Mouse (Mus musculus) inflammation-experienced regulatory T-cells, adult 6 months (primary cell): ENCODE results near the gene Ptchd1. TPM values are rescaled to one million over a fixed set of nuclear protein-coding genes. Genes with fewer than 3 reads are reported as not detected.

Source experiments
- ATAC-seq: one replicate; pipeline ENCODE4 v1.8.0; 2017
- polyA plus RNA-seq, 3 experiments: library from polyadenylated mRNA; unstranded; fragments of 100-300 nt; shearing (Covaris generic); gene quantifications; one replicate each; pipeline ENCODE4 v1.2.1; 2017

The Ptchd1 gene
- not detected for polyA plus RNA-seq

DNA sequence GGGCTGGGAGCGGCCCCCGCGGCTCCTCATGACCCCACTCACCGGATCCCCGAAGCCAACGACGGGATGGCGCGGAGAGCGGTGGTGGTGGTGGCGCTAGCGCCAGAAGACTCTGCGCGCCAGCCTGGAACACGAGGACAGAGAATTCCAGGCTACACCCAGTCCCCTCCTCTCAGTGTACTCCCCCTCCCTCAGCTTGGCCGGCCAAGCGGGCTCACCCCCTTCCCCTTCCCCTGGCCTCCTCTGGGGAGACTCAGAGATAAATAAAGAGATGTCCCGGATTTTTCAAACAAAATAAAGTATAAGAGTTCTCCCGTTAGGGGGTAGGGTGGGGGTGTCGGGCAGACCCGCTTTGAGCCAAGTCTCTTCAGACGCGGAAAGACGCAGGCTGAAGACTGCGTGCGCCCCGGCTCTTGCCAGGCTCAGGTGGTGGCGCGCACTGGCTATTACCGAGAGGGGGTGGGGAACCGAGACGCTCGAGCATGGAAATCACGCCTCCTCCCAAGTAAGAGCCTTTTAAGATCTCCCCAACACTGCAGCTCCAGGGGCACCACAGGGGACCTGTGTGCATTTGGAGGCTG lies at the start of gene Ptchd1:
TSS of gene Ptchd1 (minus strand) at position 114 of the 581 bp plus-strand sequence.
- ATAC-seq = no peak

- ATAC-seq = no peak
These were observed 34.4 kb upstream of the Ptchd1 start for GRCm38 (mm10) chrX:155657971-155658370.

DNA sequence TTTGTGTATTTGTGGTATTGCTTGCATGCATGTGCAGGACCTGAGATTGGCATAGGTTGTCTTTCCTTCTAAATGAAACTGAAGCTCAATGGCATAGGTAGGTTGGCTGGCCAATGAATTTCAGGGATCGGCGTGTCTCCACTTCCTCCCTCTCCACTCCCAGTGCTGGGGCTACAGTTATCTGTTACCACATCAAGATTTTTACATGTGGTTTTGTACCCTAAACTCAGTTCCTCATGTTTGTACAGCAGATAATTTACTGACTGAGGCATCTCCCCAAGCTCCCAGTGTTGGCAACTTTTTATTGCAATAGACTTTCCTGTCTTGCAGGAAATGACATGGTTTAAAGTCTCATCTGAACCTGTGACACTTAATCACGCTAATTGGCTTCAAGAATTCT lies 22.4 kb upstream of the Ptchd1 start:
- no peak for ATAC-seq

DNA sequence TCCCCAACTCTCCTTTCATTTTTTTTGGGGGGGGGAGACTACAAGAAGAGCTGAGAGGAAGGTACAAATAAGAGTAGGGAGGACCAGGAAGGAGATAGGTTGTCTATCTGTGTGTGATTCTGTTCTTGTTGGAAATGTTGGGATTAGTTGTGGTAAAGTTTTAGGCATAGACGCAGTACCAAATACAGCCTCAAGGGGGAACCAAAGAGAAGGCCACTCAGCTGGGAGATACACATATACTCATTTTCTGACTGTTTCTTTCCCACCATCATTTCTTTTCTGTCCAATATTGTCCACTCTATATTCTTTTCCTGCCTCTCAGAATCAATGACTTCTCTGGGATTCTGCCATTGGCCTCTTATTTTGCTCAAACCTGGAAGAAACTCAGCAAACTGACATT lies 20.4 kb upstream of the Ptchd1 start:
- ATAC-seq = no peak

GRCm38 (mm10) chrX:155625671-155626196 lies 2.1 kb upstream of the Ptchd1 start:
- no peak for ATAC-seq

DNA sequence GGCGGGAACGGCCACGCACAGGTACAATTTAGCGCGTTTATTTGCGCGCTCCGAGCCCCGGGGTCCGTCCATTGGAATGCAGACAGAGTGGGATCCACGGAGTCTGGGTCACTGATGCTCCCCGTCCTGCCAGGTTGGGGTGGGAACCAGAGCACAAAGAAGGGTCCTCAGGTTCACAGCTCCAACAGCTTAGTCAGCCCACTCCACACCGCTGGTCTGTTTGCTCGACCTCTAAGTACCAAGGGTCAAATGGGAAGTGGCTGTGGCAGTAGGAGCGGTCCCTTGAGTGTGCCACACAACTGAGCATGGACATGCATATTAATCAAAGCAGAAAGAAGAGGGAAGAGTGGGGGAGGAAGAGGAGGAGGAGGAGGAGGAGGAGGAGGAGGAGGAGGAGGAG lies 1.3 kb upstream of the Ptchd1 start:
- ATAC-seq = no peak

GRCm38 (mm10) chrX:155624341-155624841 lies 777 bp upstream of the Ptchd1 start, which contains the start of gene Gm15155:
Gene Gm15155, plus strand, starts transcription at chrX:155624741.
- no peak for ATAC-seq

GRCm38 (mm10) chrX:155622961-155623599 lies 534 bp downstream of the Ptchd1 start:
- no peak for ATAC-seq

- ATAC-seq = no peak
These were observed 1.1 kb downstream of the Ptchd1 start for GRCm38 (mm10) chrX:155622527-155622926.

DNA sequence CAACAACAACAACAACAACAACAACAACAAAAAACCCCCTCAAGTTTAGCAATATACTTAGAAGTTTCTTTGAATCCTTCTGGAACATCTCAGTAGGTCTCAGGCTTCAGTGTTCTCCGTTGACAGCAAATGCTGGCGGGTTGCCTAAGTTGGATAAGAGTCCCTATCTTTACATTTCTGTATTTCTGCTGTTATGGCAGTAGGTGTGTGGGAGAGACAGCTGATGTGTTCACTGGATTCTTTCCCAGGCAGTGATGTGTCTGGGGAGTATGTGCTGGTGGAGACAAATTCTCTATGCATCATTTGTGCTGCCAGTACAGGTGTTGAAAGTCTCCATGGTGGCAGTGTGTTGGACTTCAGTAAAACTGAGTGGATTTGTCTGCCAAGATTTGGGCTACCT lies 22.4 kb downstream of the Ptchd1 start:
- ATAC-seq = no peak

GRCm38 (mm10) chrX:155596390-155596789 lies 27.2 kb downstream of the Ptchd1 start:
- no peak for ATAC-seq

DNA sequence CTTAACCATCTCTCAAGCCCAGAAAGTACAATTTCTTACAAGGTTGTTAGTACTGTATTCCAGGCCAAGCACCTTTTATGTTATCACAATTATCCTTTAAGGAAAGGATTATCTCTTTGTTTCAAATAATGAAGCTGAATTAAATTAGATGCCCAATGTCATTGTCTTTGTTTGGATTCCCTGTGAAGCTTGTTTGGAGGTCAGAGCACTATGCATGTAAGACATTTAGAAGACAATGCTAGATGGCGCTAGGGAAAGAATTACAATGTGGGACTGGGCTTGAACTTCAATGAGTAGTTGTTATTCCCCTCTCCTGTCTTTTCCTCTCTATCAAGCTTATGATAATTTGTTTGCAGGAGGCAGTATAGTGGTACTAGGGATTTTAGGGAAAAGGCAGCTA lies 28.9 kb downstream of the Ptchd1 start:
- no peak for ATAC-seq

DNA sequence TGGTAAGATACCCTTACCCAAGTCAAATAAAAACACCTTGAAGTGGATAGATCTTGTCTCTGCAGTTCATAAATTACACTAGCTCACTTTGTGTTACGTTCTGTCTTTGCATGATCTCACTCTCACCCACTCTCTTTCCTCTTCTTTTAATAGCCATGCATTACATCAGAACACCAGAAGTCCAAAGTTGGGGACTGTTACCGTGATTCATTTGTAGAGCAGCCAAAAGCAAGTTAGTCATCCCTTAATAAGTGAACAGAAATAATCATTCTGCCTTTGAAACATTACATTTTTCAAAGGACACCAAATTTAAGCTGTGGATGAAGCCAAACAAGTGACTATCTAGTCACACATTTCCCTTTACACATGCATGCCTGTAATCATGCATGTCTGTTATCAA lies 31.1 kb downstream of the Ptchd1 start:
- ATAC-seq = no peak

- ATAC-seq = no peak
These were observed 32.1 kb downstream of the Ptchd1 start for GRCm38 (mm10) chrX:155591490-155591889.

- ATAC-seq = no peak
These were observed 39.0 kb downstream of the Ptchd1 start for GRCm38 (mm10) chrX:155584586-155584985.

GRCm38 (mm10) chrX:155579791-155580190 lies 43.8 kb downstream of the Ptchd1 start:
- no peak for ATAC-seq

GRCm38 (mm10) chrX:155572396-155572795 lies 51.2 kb downstream of the Ptchd1 start:
- no peak for ATAC-seq

DNA sequence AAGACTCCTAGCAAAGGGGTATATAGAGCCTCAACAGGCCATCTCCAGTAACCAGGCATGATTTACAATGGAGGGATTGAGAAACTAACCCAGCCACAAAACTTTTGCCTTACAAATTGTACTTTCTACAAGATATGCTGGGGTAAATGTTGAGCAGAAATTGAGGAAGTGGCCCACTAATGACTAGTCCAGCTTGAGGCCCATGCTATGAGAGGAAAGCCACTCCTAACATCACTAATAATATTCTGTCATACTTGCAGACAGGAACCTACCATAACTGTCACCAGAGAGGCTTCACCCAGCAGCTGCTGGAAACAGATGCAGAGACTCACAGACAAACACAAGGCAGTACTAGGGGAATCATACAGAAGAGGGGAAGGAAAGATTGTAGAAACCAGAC lies 79.8 kb downstream of the Ptchd1 start:
- no peak for ATAC-seq

Other genes starting within 250 kb of the Ptchd1 start
- gene Gm15155, start 927 bp upstream of the Ptchd1 start, polyA plus RNA-seq = not detected